Mouse (Mus musculus): ENCODE measurements around the gene Nphp3. TPM values are rescaled to one million over a fixed set of nuclear protein-coding genes. Genes with fewer than 3 reads are reported as not detected.

Nphp3 gene
- total and polyA plus RNA-seq, 2 experiments from 2014 or later, result 1.9 to 7.4 TPM

DNA sequence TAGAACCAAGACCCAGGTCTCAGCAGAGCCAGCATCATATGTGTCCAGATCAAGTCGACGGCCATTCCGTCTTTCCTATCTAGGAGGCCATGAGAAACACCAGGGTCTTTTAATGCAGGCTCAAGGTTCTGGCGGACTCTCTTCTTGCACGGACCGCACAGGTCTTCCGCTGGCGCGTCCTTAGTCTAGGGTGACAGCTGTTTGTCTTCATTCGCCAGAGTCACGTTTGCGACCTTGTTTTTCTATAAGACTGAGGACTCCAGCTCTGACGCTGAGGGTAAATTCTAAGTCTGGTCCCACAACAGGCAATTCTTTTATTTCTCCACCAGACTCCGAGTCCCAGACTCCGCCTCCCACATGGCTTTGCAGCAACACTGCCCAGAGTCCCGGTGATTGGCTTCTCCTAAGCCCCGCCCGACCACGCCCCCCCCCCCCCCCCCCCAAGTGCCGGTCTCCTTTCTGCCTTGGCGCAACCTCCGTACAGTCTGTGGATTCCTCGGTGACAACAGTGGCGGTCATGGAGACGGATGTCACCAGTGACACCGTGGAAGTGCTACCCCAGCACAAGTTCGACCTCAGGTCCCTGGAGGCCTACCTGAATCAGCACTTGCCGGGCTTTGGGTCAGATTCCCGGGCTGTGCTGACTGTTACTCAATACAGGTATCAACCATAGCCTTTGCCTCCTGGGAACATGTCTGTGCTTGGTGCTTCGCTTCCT lies 61.1 kb downstream of the Nphp3 start, which contains the start of gene Acad11:
Gene Acad11 (plus strand): TSS at position 134 of the 718 bp plus-strand sequence.
- WGBS, result under 1% methylated on average over 28 of the region's 30 CpGs
- TF ChIP-seq CTCF (IDR thresholded peaks at IDR 0.05; ENCODE audit: low read depth), result no peak
- peaks cover 3% of the 10 kb centered on the region; the same call in 1 of the 2 replicates for H3K36me3 ChIP-seq (ENCODE audit: insufficient read depth)
- H3K27me3 ChIP-seq (ENCODE audit: insufficient read depth, low read length), result no peaks in the 10 kb centered on the region
- DNase-seq, result peak; percentile 97
- peaks cover 13% of the 10 kb centered on the region for H3K4me1 ChIP-seq (ENCODE audit: insufficient read depth)
- peak within 1 kb of the TSS; percentile 99 for H3K4me3 ChIP-seq (ENCODE audit: low read depth, low read length)
- peak within 1 kb of the TSS; percentile 77 for H3K27ac ChIP-seq (ENCODE audit: low read depth, low read length)
- H3K4me2 ChIP-seq (ENCODE audit: low read depth), result peak within 1 kb of the TSS; percentile 88
- H3K9ac ChIP-seq, result peak within 1 kb of the TSS; percentile 83
- no peaks in the 10 kb centered on the region for H3K9me3 ChIP-seq (ENCODE audit: low read length)
- peak; percentile 97 for ATAC-seq

DNA sequence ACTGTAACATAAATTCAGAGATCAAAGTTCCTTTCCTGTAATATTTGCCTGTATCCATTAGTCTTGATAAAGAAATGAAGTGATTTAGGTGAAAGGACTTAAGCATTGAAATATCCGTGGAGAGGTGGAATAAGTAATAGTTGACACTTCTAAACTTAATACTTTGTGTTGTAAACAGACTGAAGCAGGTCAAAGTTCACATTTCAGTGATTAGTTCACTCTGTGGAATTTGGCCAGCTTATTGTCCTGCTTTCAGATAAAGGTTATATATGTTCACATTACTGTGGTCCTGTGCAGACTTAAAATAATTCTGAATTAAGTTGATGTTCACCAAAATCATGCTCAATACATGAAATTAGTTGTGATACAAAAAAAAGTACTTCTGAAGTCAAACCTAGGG lies 62.2 kb downstream of the Nphp3 start:
- no peak for TF ChIP-seq CTCF (IDR thresholded peaks at IDR 0.05; ENCODE audit: low read depth)
- Histone ChIP-seq H3K9me3 (ENCODE audit: low read length) (no peaks in the 10 kb centered on the region), H3K4me3 (ENCODE audit: low read depth, low read length) (no peak overlapping the region), H3K4me2 (ENCODE audit: low read depth) (no peak overlapping the region), H3K27ac (ENCODE audit: low read depth, low read length) (no peak overlapping the region), H3K27me3 (ENCODE audit: insufficient read depth, low read length) (no peaks in the 10 kb centered on the region), H3K36me3 (ENCODE audit: insufficient read depth) (peaks cover 3% of the 10 kb centered on the region; the same call in 1 of the 2 replicates), H3K4me1 (ENCODE audit: insufficient read depth) (peaks cover 13% of the 10 kb centered on the region), H3K9ac (no peak overlapping the region)
- WGBS, result 30% methylated on average over 1 of the region's 1 CpGs
- DNase-seq (no peak), ATAC-seq (no peak)

DNA sequence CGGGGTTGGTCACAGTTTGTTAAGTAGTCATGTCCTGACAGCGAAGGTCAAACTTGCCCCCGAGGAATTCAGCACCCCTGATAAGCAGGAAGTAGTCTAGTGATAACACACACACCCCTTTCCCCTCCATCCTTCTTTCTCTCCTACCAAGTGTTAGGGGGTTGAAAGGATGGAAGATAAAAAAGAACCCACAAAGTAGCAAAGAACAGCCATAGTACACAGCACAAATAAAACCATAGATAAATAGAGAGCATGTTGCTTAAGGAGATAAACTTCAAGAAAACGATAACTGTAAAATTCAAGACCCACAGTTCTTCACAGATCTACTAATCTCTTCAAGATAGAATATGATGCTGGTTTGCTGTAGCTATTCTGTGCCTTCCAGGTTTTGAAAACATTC lies 67.9 kb downstream of the Nphp3 start:
- Histone ChIP-seq H3K4me1 (ENCODE audit: insufficient read depth) (no peaks in the 10 kb centered on the region), H3K4me3 (ENCODE audit: low read depth, low read length) (no peak overlapping the region), H3K4me2 (ENCODE audit: low read depth) (no peak overlapping the region), H3K27ac (ENCODE audit: low read depth, low read length) (no peak overlapping the region), H3K36me3 (ENCODE audit: insufficient read depth) (no peaks in the 10 kb centered on the region), H3K9me3 (ENCODE audit: low read length) (no peaks in the 10 kb centered on the region), H3K27me3 (ENCODE audit: insufficient read depth, low read length) (no peaks in the 10 kb centered on the region), H3K9ac (no peak overlapping the region)
- no peak for TF ChIP-seq CTCF (IDR thresholded peaks at IDR 0.05; ENCODE audit: low read depth)
- 91% methylated on average over 4 of the region's 4 CpGs for WGBS
- ATAC-seq (no peak), DNase-seq (no peak)

DNA sequence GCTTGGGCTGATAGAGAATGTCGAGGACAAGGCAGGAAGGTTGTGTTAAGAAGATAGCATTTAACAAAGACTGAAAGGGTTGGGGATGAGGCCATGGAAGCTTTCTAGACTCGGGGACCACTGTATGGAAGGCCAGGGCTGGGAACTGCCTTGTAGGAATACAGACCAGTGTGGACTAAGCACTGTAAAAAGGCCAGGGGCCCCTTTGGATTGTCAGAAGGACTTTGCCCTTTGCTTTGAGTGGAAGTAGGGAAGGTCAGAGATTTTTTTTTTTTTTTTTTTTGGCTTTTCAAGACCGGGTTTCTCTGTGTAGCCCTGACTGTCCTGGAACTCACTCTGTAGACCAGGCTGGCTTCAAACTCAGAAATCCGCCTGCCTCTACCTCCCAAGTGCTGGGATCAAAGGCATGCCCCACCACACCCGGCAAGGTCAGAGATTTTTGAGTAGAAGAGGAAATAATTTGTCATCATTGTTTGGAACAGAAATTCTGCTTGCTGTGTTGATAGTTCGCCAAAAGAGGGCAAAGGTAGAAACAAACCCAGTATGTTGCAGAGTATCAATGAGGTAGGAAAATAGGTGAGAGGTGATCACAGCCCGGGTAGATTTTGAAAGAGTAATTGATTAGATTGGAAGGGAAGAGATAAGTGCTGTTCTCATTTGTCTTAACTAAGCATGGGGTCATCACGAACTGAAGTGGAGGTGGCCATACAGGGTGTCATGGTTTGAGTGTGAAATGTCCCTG lies 68.7 kb downstream of the Nphp3 start:
- Histone ChIP-seq H3K27ac (ENCODE audit: low read depth, low read length) (no peak overlapping the region), H3K9me3 (ENCODE audit: low read length) (no peaks in the 10 kb centered on the region), H3K9ac (no peak overlapping the region), H3K27me3 (ENCODE audit: insufficient read depth, low read length) (no peaks in the 10 kb centered on the region), H3K4me3 (ENCODE audit: low read depth, low read length) (no peak overlapping the region), H3K4me2 (ENCODE audit: low read depth) (no peak overlapping the region), H3K4me1 (ENCODE audit: insufficient read depth) (no peaks in the 10 kb centered on the region), H3K36me3 (ENCODE audit: insufficient read depth) (no peaks in the 10 kb centered on the region)
- ATAC-seq (no peak), DNase-seq (no peak)
- WGBS, result 79% methylated on average over 8 of the region's 8 CpGs
- no peak for TF ChIP-seq CTCF (IDR thresholded peaks at IDR 0.05; ENCODE audit: low read depth)

DNA sequence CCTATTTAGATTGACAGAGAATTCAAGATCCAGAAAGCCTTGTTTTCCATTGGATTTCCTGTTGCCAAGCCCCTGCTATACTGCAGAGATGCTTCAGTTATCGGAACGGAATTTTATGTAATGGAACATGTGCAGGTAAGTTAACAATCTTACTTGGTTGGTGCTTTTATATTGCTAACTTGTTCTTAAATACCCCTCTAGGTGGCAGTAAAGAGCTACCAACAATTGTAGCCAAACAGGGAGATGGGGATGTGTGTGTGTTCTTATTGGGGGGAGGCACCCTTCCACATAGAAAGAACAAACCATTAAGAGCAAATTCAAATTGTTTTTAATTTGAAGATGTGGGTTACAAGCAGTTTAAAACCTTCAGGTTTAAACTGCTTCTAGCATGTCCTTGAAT lies 73.5 kb downstream of the Nphp3 start:
- 67% methylated on average over 2 of the region's 2 CpGs for WGBS
- Histone ChIP-seq H3K36me3 (ENCODE audit: insufficient read depth) (no peaks in the 10 kb centered on the region), H3K9me3 (ENCODE audit: low read length) (no peaks in the 10 kb centered on the region), H3K9ac (no peak overlapping the region), H3K4me2 (ENCODE audit: low read depth) (no peak overlapping the region), H3K4me1 (ENCODE audit: insufficient read depth) (no peaks in the 10 kb centered on the region), H3K4me3 (ENCODE audit: low read depth, low read length) (no peak overlapping the region), H3K27ac (ENCODE audit: low read depth, low read length) (no peak overlapping the region), H3K27me3 (ENCODE audit: insufficient read depth, low read length) (no peaks in the 10 kb centered on the region)
- TF ChIP-seq CTCF (IDR thresholded peaks at IDR 0.05; ENCODE audit: low read depth), result peak; percentile 62
- ATAC-seq (no peak), DNase-seq (peak; percentile 24)

DNA sequence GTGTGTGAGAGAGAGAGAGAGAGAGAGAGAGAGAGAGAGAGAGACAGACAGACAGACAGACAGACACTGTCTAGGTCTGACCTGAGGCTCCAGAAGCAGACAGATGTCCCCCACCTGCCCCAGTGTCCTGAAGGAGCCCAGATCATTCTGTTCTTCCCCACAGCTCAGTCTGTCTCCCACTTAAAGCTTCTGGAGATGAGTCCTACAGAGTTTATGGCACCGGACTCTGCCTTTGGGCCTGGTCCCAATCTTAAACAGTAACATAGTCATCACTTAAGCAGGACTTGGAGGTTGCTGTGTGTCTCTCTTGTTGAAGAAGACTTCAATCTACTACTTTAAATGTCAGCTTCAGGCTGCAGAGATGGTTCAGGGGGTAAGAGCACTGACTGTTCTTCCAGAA lies 76.4 kb downstream of the Nphp3 start:
- Histone ChIP-seq H3K9me3 (ENCODE audit: low read length) (no peaks in the 10 kb centered on the region), H3K4me1 (ENCODE audit: insufficient read depth) (no peaks in the 10 kb centered on the region), H3K36me3 (ENCODE audit: insufficient read depth) (no peaks in the 10 kb centered on the region), H3K4me2 (ENCODE audit: low read depth) (no peak overlapping the region), H3K4me3 (ENCODE audit: low read depth, low read length) (no peak overlapping the region), H3K27me3 (ENCODE audit: insufficient read depth, low read length) (no peaks in the 10 kb centered on the region), H3K27ac (ENCODE audit: low read depth, low read length) (no peak overlapping the region), H3K9ac (no peak overlapping the region)
- ATAC-seq (no peak), DNase-seq (no peak)
- 96% methylated on average over 1 of the region's 1 CpGs for WGBS
- no peak for TF ChIP-seq CTCF (IDR thresholded peaks at IDR 0.05; ENCODE audit: low read depth)

DNA sequence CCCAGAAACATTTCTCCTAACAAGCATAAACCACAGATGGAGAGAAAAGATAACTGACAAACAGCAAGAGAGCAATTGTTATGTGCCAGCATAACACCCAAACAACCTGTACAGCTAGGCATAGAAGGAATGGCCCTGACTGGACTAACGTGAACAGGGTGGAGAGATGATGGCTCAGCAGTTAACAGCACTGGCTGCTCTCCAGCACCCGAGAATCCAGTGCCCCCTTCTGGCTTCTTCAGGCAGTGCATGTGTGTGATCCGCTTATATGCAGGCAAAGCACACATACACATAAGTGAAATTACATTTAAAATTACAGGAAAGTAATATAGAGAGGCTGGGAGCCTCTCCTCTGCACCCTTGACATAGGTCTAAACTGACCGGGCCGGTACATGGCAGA lies 77.0 kb downstream of the Nphp3 start:
- no peaks in the 10 kb centered on the region for H3K27me3 ChIP-seq (ENCODE audit: insufficient read depth, low read length)
- ATAC-seq (peak; percentile 55), DNase-seq (peak; percentile 46)
- H3K36me3 ChIP-seq (ENCODE audit: insufficient read depth), result no peaks in the 10 kb centered on the region
- WGBS, result 48% methylated on average over 5 of the region's 5 CpGs
- peak; percentile 55 for TF ChIP-seq CTCF (IDR thresholded peaks at IDR 0.05; ENCODE audit: low read depth)
- no peak overlapping the region for H3K27ac ChIP-seq (ENCODE audit: low read depth, low read length)
- no peak overlapping the region for H3K4me2 ChIP-seq (ENCODE audit: low read depth)
- no peak overlapping the region for H3K9ac ChIP-seq
- no peaks in the 10 kb centered on the region for H3K9me3 ChIP-seq (ENCODE audit: low read length)
- H3K4me3 ChIP-seq (ENCODE audit: low read depth, low read length), result no peak overlapping the region
- no peaks in the 10 kb centered on the region for H3K4me1 ChIP-seq (ENCODE audit: insufficient read depth)

All from forebrain, postnatal 0 days (tissue).